26 mouse cellular contexts compared by ENCODE assay signal in the genomic region with DNA sequence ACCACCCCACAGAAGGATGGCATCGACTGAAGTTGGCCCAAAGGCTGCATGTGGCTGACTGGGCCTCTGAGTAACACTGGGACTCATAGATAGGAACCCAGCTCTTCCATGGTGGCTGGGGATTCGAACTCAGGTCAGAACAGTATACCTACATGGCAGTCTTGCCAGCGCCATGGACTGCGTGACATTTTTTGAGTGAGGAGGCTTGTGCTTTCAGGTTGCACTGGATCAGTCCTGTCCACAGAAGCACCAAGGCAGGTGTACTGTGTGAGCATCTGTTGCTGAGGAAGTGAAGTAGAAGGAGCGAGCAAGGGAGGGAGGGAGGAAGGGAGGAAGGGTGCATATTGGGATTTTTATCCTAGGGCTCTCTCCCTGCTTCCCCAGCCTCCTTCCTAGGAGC.
DNase-seq lines count a peak whose midpoint lies in the region; ATAC-seq lines count a peak whose summit lies in the region.
"Had no signal": no experiment of that assay in that cellular context is flagged by ENCODE, and none has a peak within 500 bp of the region (broad histone marks: within the 10 kb centered on the region; RNA-seq: fewer than 3 reads in every experiment).

No protein-coding gene starts in this region.

- WGBS in embryonic facial prominence, embryonic 11.5 days, result 81% methylated on average over 5 of the region's 5 CpGs
- 74% methylated on average over 5 of the region's 5 CpGs for WGBS in embryonic facial prominence, embryonic 10.5 days
- WGBS in hindbrain, embryonic 10.5 days, result 82% methylated on average over 5 of the region's 5 CpGs
- WGBS in hindbrain, embryonic 12.5 days, result 83% methylated on average over 5 of the region's 5 CpGs
- WGBS in midbrain, embryonic 14.5 days, result 84% methylated on average over 5 of the region's 5 CpGs
- 82% methylated on average over 5 of the region's 5 CpGs for WGBS in midbrain, embryonic 11.5 days
- 75% methylated on average over 5 of the region's 5 CpGs for WGBS in embryonic facial prominence, embryonic 12.5 days

- no peak overlapping the region; the same call in 1 of the 2 replicates for H3K9ac ChIP-seq in embryonic facial prominence, embryonic 11.5 days (replicated peaks; ENCODE audit: low read length)
- H3K9ac ChIP-seq in hindbrain, embryonic 12.5 days, result no peak overlapping the region
- H3K9ac ChIP-seq in midbrain, embryonic 14.5 days (replicated peaks; ENCODE audit: low read length), result no peak overlapping the region
- H3K9ac ChIP-seq in midbrain, embryonic 11.5 days (ENCODE audit: low read length), result no peak overlapping the region
- H3K9ac ChIP-seq in embryonic facial prominence, embryonic 12.5 days, result 0 out of 2 replicates have a peak overlapping the region, but pooled peaks have one; percentile 24
- H3K9ac ChIP-seq: heart, embryonic 13.5 days; limb, embryonic 12.5 days; liver, embryonic 15.5 days; lung, embryonic 14.5 days had no signal

- ATAC-seq in embryonic facial prominence, embryonic 11.5 days (replicated peaks; ENCODE audit: insufficient number of reproducible peaks, low FRiP score, low TSS enrichment, low read depth), result peak; percentile 55; the same call in 1 of the 2 replicates
- no peak; the same call in 1 of the 2 replicates for ATAC-seq in hindbrain, embryonic 12.5 days (ENCODE audit: low FRiP score)
- ATAC-seq in midbrain, embryonic 14.5 days (ENCODE audit: low FRiP score, low TSS enrichment), result peak; percentile 11; the same call in 1 of the 2 replicates
- no peak for ATAC-seq in midbrain, embryonic 11.5 days (ENCODE audit: low FRiP score)
- ATAC-seq in embryonic facial prominence, embryonic 12.5 days (ENCODE audit: insufficient number of reproducible peaks, insufficient read depth, low FRiP score, low TSS enrichment), result no peak
- ATAC-seq: activated CD4-positive, CD25-positive, alpha-beta regulatory T cell, adult 4 months; inflammation-experienced regulatory T-cells, adult 6 months had no signal

- no peak overlapping the region for H3K27ac ChIP-seq in embryonic facial prominence, embryonic 11.5 days (replicated peaks; ENCODE audit: low read depth, low read length)
- H3K27ac ChIP-seq in embryonic facial prominence, embryonic 10.5 days (replicated peaks), result no peak overlapping the region
- H3K27ac ChIP-seq in hindbrain, embryonic 10.5 days, result 0 out of 2 replicates have a peak overlapping the region, but pooled peaks have one; percentile 16
- H3K27ac ChIP-seq in hindbrain, embryonic 12.5 days, result no peak overlapping the region
- no peak overlapping the region for H3K27ac ChIP-seq in midbrain, embryonic 14.5 days (replicated peaks; ENCODE audit: low read depth, low read length)
- no peak overlapping the region for H3K27ac ChIP-seq in midbrain, embryonic 11.5 days (ENCODE audit: low read depth, low read length)
- 0 out of 2 replicates have a peak overlapping the region, but pooled peaks have one; percentile 14 for H3K27ac ChIP-seq in embryonic facial prominence, embryonic 12.5 days
- H3K27ac ChIP-seq: heart, embryonic 13.5 days; limb, embryonic 12.5 days; liver, embryonic 15.5 days had no signal

- no peaks in the 10 kb centered on the region for H3K36me3 ChIP-seq in embryonic facial prominence, embryonic 11.5 days (replicated peaks; ENCODE audit: control insufficient read depth, insufficient read depth, low read depth, low read length)
- no peaks in the 10 kb centered on the region for H3K36me3 ChIP-seq in embryonic facial prominence, embryonic 10.5 days (replicated peaks)
- H3K36me3 ChIP-seq in hindbrain, embryonic 10.5 days, result no peaks in the 10 kb centered on the region
- no peaks in the 10 kb centered on the region for H3K36me3 ChIP-seq in hindbrain, embryonic 12.5 days
- no peaks in the 10 kb centered on the region for H3K36me3 ChIP-seq in midbrain, embryonic 14.5 days (ENCODE audit: control insufficient read depth, insufficient read depth, low read length)
- no peaks in the 10 kb centered on the region for H3K36me3 ChIP-seq in midbrain, embryonic 11.5 days (ENCODE audit: control insufficient read depth, insufficient read depth, low read length)
- H3K36me3 ChIP-seq in embryonic facial prominence, embryonic 12.5 days, result no peaks in the 10 kb centered on the region
- H3K36me3 ChIP-seq: heart, embryonic 13.5 days; limb, embryonic 12.5 days; liver, embryonic 15.5 days had no signal

- H3K4me2 ChIP-seq in embryonic facial prominence, embryonic 11.5 days (ENCODE audit: low read depth, low read length), result no peak overlapping the region
- no peak overlapping the region for H3K4me2 ChIP-seq in hindbrain, embryonic 12.5 days (replicated peaks)
- no peak overlapping the region for H3K4me2 ChIP-seq in midbrain, embryonic 14.5 days (ENCODE audit: low read length)
- no peak overlapping the region for H3K4me2 ChIP-seq in midbrain, embryonic 11.5 days
- H3K4me2 ChIP-seq in embryonic facial prominence, embryonic 12.5 days (replicated peaks), result no peak overlapping the region
- H3K4me2 ChIP-seq: heart, embryonic 13.5 days; liver, embryonic 15.5 days; lung, embryonic 14.5 days had no signal

- no peak overlapping the region for H3K4me3 ChIP-seq in embryonic facial prominence, embryonic 11.5 days (ENCODE audit: low read depth, low read length)
- H3K4me3 ChIP-seq in embryonic facial prominence, embryonic 10.5 days, result no peak overlapping the region
- no peak overlapping the region for H3K4me3 ChIP-seq in hindbrain, embryonic 10.5 days
- no peak overlapping the region for H3K4me3 ChIP-seq in hindbrain, embryonic 12.5 days
- no peak overlapping the region for H3K4me3 ChIP-seq in midbrain, embryonic 14.5 days (replicated peaks; ENCODE audit: low read depth, low read length)
- no peak overlapping the region for H3K4me3 ChIP-seq in midbrain, embryonic 11.5 days (ENCODE audit: low read depth, low read length)
- no peak overlapping the region for H3K4me3 ChIP-seq in embryonic facial prominence, embryonic 12.5 days
- H3K4me3 ChIP-seq: heart, embryonic 13.5 days; limb, embryonic 12.5 days; liver, embryonic 15.5 days had no signal

- no peaks in the 10 kb centered on the region for H3K27me3 ChIP-seq in embryonic facial prominence, embryonic 11.5 days (ENCODE audit: control insufficient read depth, insufficient read depth, low read length)
- peaks cover 46% of the 10 kb centered on the region for H3K27me3 ChIP-seq in embryonic facial prominence, embryonic 10.5 days (replicated peaks; ENCODE audit: low read depth, poor library complexity, severe bottlenecking)
- H3K27me3 ChIP-seq in hindbrain, embryonic 10.5 days (ENCODE audit: insufficient read depth, poor library complexity, severe bottlenecking), result peaks cover 41% of the 10 kb centered on the region
- H3K27me3 ChIP-seq in hindbrain, embryonic 12.5 days, result no peaks in the 10 kb centered on the region; the same call in 1 of the 2 replicates
- H3K27me3 ChIP-seq in midbrain, embryonic 14.5 days (ENCODE audit: control insufficient read depth, insufficient read depth, low read length), result no peaks in the 10 kb centered on the region
- H3K27me3 ChIP-seq in midbrain, embryonic 11.5 days (ENCODE audit: control insufficient read depth, insufficient read depth, low read length), result no peaks in the 10 kb centered on the region; the same call in 1 of the 2 replicates
- H3K27me3 ChIP-seq in embryonic facial prominence, embryonic 12.5 days, result peaks cover 5% of the 10 kb centered on the region; the same call in 1 of the 2 replicates
- H3K27me3 ChIP-seq: CH12.LX; liver, embryonic 15.5 days had no signal

- no peak for DNase-seq in embryonic facial prominence, embryonic 11.5 days (ENCODE audit: low spot score)
- DNase-seq in embryonic facial prominence, embryonic 10.5 days (ENCODE audit: low spot score), result no peak
- DNase-seq in hindbrain, embryonic 10.5 days (ENCODE audit: low spot score), result no peak
- DNase-seq in midbrain, embryonic 14.5 days, result no peak
- no peak for DNase-seq in midbrain, embryonic 11.5 days (ENCODE audit: low spot score, missing footprints)
- DNase-seq in left cerebral cortex, postnatal 36 days (ENCODE audit: low spot score in 2 of 2), result no peak
- DNase-seq: adrenal gland, adult 2 months; adrenal gland, postnatal 36 days; cerebellum, adult 18-20 months; gastrocnemius, postnatal 10 days; heart, postnatal 10 days; kidney, adult 8-10 months; kidney, postnatal 10 days; layer of hippocampus, adult 9-11 months; lung, embryonic 14.5 days; lung, postnatal 14 days; thymus, adult 2 months; thymus, postnatal 36 days had no signal

- no peaks in the 10 kb centered on the region for H3K4me1 ChIP-seq in embryonic facial prominence, embryonic 11.5 days (ENCODE audit: control insufficient read depth, insufficient read depth, low read length)
- H3K4me1 ChIP-seq in embryonic facial prominence, embryonic 10.5 days, result peaks cover 18% of the 10 kb centered on the region
- H3K4me1 ChIP-seq in hindbrain, embryonic 10.5 days (replicated peaks), result peaks cover 13% of the 10 kb centered on the region
- H3K4me1 ChIP-seq in hindbrain, embryonic 12.5 days, result peaks cover 6% of the 10 kb centered on the region
- 0 out of 2 replicates have a peak, but pooled peaks cover 3% of the 10 kb centered on the region for H3K4me1 ChIP-seq in midbrain, embryonic 14.5 days (ENCODE audit: control insufficient read depth, insufficient read depth, low read length)
- no peaks in the 10 kb centered on the region for H3K4me1 ChIP-seq in midbrain, embryonic 11.5 days (ENCODE audit: control insufficient read depth, insufficient read depth, low read length)
- H3K4me1 ChIP-seq in embryonic facial prominence, embryonic 12.5 days, result peaks cover 5% of the 10 kb centered on the region
- H3K4me1 ChIP-seq: heart, embryonic 13.5 days; liver, embryonic 15.5 days had no signal

- no peaks in the 10 kb centered on the region for H3K9me3 ChIP-seq in embryonic facial prominence, embryonic 11.5 days (replicated peaks; ENCODE audit: control insufficient read depth, low read length)
- H3K9me3 ChIP-seq in embryonic facial prominence, embryonic 10.5 days, result no peaks in the 10 kb centered on the region
- 0 out of 2 replicates have a peak, but pooled peaks cover 3% of the 10 kb centered on the region for H3K9me3 ChIP-seq in hindbrain, embryonic 10.5 days
- no peaks in the 10 kb centered on the region for H3K9me3 ChIP-seq in hindbrain, embryonic 12.5 days (replicated peaks)
- no peaks in the 10 kb centered on the region for H3K9me3 ChIP-seq in midbrain, embryonic 14.5 days (ENCODE audit: control insufficient read depth, low read length)
- H3K9me3 ChIP-seq in midbrain, embryonic 11.5 days (ENCODE audit: control insufficient read depth, low read length), result no peaks in the 10 kb centered on the region; the same call in 1 of the 2 replicates
- no peaks in the 10 kb centered on the region for H3K9me3 ChIP-seq in embryonic facial prominence, embryonic 12.5 days
- H3K9me3 ChIP-seq: liver, embryonic 15.5 days had no signal

- intact Hi-C loops in left cerebral cortex, postnatal 36 days (cut with DNase I), result no loop called here

Comparison
In these comparisons a context has a peak if more than half of its experiments do, and no peak if none do; other contexts are left out.
1. ATAC-seq: peak in embryonic facial prominence, embryonic 11.5 days (single experiment) and midbrain, embryonic 14.5 days (single experiment); none in hindbrain, embryonic 12.5 days (single experiment), midbrain, embryonic 11.5 days (single experiment) and embryonic facial prominence, embryonic 12.5 days (single experiment).
2. H3K27ac ChIP-seq: peak in hindbrain, embryonic 10.5 days (single experiment) and embryonic facial prominence, embryonic 12.5 days (single experiment); none in embryonic facial prominence, embryonic 11.5 days (single experiment), embryonic facial prominence, embryonic 10.5 days (single experiment), hindbrain, embryonic 12.5 days (single experiment), midbrain, embryonic 14.5 days (single experiment) and midbrain, embryonic 11.5 days (single experiment).